Mouse (Mus musculus): ENCODE data around the gene Spindoc.

The Spindoc gene

GRCm38 (mm10) chr19:7382903-7383865 lies at the start of gene Spindoc:
Gene Spindoc, minus strand, starts transcription at chr19:7382994.
- peak; percentile 87 for DNase-seq (ENCODE audit: low read depth)

GRCm38 (mm10) chr19:7425398-7425775 lies 42.6 kb upstream of the Spindoc start:
- DNase-seq (ENCODE audit: low read depth) = no peak

GRCm38 (mm10) chr19:7424590-7425397 lies 42.0 kb upstream of the Spindoc start:
- no peak for DNase-seq (ENCODE audit: low read depth)

- no peak for DNase-seq (ENCODE audit: low read depth)
These were observed 41.3 kb upstream of the Spindoc start for GRCm38 (mm10) chr19:7424131-7424530.

- DNase-seq (ENCODE audit: low read depth) = no peak
These were observed 40.8 kb upstream of the Spindoc start for GRCm38 (mm10) chr19:7423656-7424030.

GRCm38 (mm10) chr19:7423028-7423655 lies 40.3 kb upstream of the Spindoc start:
- DNase-seq (ENCODE audit: low read depth) = no peak

GRCm38 (mm10) chr19:7422656-7423027 lies 39.8 kb upstream of the Spindoc start:
- DNase-seq (ENCODE audit: low read depth) = no peak

- no peak for DNase-seq (ENCODE audit: low read depth)
These were observed 39.1 kb upstream of the Spindoc start for GRCm38 (mm10) chr19:7421602-7422591.

GRCm38 (mm10) chr19:7420841-7421601 lies 38.2 kb upstream of the Spindoc start:
- no peak for DNase-seq (ENCODE audit: low read depth)

- no peak for DNase-seq (ENCODE audit: low read depth)
These were observed 37.3 kb upstream of the Spindoc start for GRCm38 (mm10) chr19:7420108-7420507.

GRCm38 (mm10) chr19:7419134-7419533 lies 36.3 kb upstream of the Spindoc start:
- no peak for DNase-seq (ENCODE audit: low read depth)

GRCm38 (mm10) chr19:7417911-7418849 lies 35.4 kb upstream of the Spindoc start:
- no peak for DNase-seq (ENCODE audit: low read depth)

- no peak for DNase-seq (ENCODE audit: low read depth)
These were observed 34.3 kb upstream of the Spindoc start, which contains the start of gene 2700081O15Rik for GRCm38 (mm10) chr19:7416834-7417735. Gene 2700081O15Rik, plus strand, starts transcription at chr19:7417625.

GRCm38 (mm10) chr19:7415916-7416833 lies 33.4 kb upstream of the Spindoc start:
- no peak for DNase-seq (ENCODE audit: low read depth)

- no peak for DNase-seq (ENCODE audit: low read depth)
These were observed 29.6 kb upstream of the Spindoc start for GRCm38 (mm10) chr19:7412361-7412760.

- DNase-seq (ENCODE audit: low read depth) = no peak
These were observed 21.9 kb upstream of the Spindoc start for GRCm38 (mm10) chr19:7404623-7405229.

- DNase-seq (ENCODE audit: low read depth) = no peak
These were observed 17.8 kb upstream of the Spindoc start for GRCm38 (mm10) chr19:7400635-7401034.

Data from c-Kit-positive CD71-positive TER-119-negative erythroid progenitor cells, embryonic 14.5 days (primary cell).